Mouse (Mus musculus): ENCODE data around the gene Slc35b1. TPM values are rescaled to one million over a fixed set of nuclear protein-coding genes. Genes with fewer than 3 reads are reported as not detected.

Gene Slc35b1
- polyA plus RNA-seq, 1 experiment: 79.1 TPM

GRCm38 (mm10) chr11:95356039-95356438, 28.5 kb upstream of the Slc35b1 start:
- Histone ChIP-seq H3K79me3 (ENCODE audit: low read depth) (no peaks in the 10 kb centered on the region), H3K36me3 (ENCODE audit: control insufficient read depth, insufficient read depth) (no peaks in the 10 kb centered on the region), H3K4me3 (ENCODE audit: insufficient read depth, poor library complexity, severe bottlenecking) (no peak overlapping the region), H3K27me3 (ENCODE audit: control insufficient read depth, insufficient read depth, insufficient read length) (no peaks in the 10 kb centered on the region), H3K79me2 (ENCODE audit: control insufficient read depth, insufficient read depth) (no peaks in the 10 kb centered on the region), H3ac (ENCODE audit: control insufficient read depth, insufficient read length, low read depth) (no peak overlapping the region)
- TF ChIP-seq USF1 (IDR thresholded peaks at IDR 0.05; ENCODE audit: low read depth) (no peak), CEBPB (IDR thresholded peaks at IDR 0.05; ENCODE audit: low read depth) (no peak), MYOD1 (IDR thresholded peaks at IDR 0.05; ENCODE audit: control insufficient read depth, insufficient read length, low read depth) (no peak), MYOG (IDR thresholded peaks at IDR 0.05; ENCODE audit: control insufficient read depth, extremely low read depth, insufficient read length) (no peak), CTCF (IDR thresholded peaks at IDR 0.05; ENCODE audit: control insufficient read depth, insufficient read depth, insufficient read length) (no peak), MAX (IDR thresholded peaks at IDR 0.05) (no peak), FOSL1 (IDR thresholded peaks at IDR 0.05; ENCODE audit: insufficient read depth, low read length, poor library complexity, severe bottlenecking) (no peak)

DNA sequence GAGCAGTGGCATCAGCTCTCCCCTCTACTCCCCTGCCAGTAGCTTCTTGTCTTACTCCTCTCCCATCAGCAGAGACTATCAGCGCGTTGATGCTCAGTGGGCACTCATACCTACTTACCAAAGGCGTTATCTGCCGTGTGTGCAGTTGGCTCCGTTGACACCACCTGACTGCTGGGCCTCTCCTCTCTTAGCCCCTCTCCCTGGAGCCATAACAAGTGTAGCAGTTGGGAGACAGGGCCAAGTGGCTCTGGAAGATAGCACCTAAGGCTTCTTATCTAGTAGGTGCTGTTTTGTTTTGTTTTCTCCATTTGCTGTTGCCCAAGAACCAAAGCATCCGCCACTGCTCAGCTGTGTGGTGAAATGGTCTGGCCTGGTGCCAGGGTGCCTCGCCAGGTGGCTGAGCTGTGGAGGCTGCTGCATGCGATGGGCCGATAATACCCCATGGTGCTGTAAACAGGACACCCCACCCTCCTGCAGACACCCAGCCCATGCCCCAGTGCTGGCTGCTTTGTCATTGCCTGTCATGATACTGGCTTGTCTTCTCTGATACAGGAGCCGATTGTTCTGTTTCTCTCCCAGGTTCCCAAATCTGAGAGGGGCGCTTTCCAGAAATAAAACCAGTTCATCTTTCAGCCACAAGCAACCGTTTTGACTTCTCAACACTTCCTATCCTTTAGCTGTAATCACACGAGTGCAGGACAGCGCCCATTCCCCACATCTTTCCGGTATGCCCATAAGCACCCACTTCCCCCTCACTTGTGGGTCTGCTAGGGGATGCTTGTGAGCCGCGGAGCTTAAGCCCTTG, 27.8 kb upstream of the Slc35b1 start:
- TF ChIP-seq MAX (IDR thresholded peaks at IDR 0.05) (no peak), CTCF (IDR thresholded peaks at IDR 0.05; ENCODE audit: control insufficient read depth, insufficient read depth, insufficient read length) (no peak), USF1 (IDR thresholded peaks at IDR 0.05; ENCODE audit: low read depth) (no peak), CEBPB (IDR thresholded peaks at IDR 0.05; ENCODE audit: low read depth) (no peak), MYOD1 (IDR thresholded peaks at IDR 0.05; ENCODE audit: control insufficient read depth, insufficient read length, low read depth) (no peak)
- H3K4me3 ChIP-seq (ENCODE audit: insufficient read depth, poor library complexity, severe bottlenecking): no peak overlapping the region
- H3K79me3 ChIP-seq (ENCODE audit: low read depth): no peaks in the 10 kb centered on the region
- no peaks in the 10 kb centered on the region for H3K36me3 ChIP-seq (ENCODE audit: control insufficient read depth, insufficient read depth)
- H3K79me2 ChIP-seq (ENCODE audit: control insufficient read depth, insufficient read depth): no peaks in the 10 kb centered on the region
- H3K27me3 ChIP-seq (ENCODE audit: control insufficient read depth, insufficient read depth, insufficient read length): no peaks in the 10 kb centered on the region
- no peak overlapping the region for H3ac ChIP-seq (ENCODE audit: control insufficient read depth, insufficient read length, low read depth)

DNA sequence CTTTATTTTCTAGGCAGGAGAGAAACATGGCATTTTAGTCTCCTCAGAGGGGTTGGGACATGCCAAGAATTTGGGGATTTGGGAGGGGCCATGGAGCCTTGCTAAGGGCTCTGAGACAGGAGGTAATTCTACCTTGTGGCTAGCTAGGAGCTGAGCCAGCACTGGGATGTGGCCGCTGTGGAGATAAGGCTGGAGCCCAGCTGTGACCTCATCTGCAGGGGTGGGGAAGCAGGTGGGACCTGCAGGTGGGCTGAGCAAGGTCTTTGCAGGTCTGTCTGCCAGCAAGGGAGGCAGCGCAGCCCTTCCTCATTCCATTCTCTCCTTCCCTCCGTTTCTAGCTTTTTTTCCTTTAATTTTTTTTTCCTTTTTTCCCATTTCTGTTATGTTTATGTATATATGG, 26.2 kb upstream of the Slc35b1 start:
- TF ChIP-seq FOSL1 (IDR thresholded peaks at IDR 0.05; ENCODE audit: insufficient read depth, low read length, poor library complexity, severe bottlenecking) (no peak), MYOD1 (IDR thresholded peaks at IDR 0.05; ENCODE audit: control insufficient read depth, insufficient read length, low read depth) (no peak), CEBPB (IDR thresholded peaks at IDR 0.05; ENCODE audit: low read depth) (no peak), CTCF (IDR thresholded peaks at IDR 0.05; ENCODE audit: control insufficient read depth, insufficient read depth, insufficient read length) (no peak)
- Histone ChIP-seq H3K79me3 (ENCODE audit: low read depth) (no peaks in the 10 kb centered on the region), H3ac (ENCODE audit: control insufficient read depth, insufficient read length, low read depth) (no peak overlapping the region), H3K27me3 (ENCODE audit: control insufficient read depth, insufficient read depth, insufficient read length) (no peaks in the 10 kb centered on the region), H3K36me3 (ENCODE audit: control insufficient read depth, insufficient read depth) (no peaks in the 10 kb centered on the region), H3K79me2 (ENCODE audit: control insufficient read depth, insufficient read depth) (no peaks in the 10 kb centered on the region), H3K4me3 (ENCODE audit: insufficient read depth, poor library complexity, severe bottlenecking) (no peak overlapping the region)

DNA sequence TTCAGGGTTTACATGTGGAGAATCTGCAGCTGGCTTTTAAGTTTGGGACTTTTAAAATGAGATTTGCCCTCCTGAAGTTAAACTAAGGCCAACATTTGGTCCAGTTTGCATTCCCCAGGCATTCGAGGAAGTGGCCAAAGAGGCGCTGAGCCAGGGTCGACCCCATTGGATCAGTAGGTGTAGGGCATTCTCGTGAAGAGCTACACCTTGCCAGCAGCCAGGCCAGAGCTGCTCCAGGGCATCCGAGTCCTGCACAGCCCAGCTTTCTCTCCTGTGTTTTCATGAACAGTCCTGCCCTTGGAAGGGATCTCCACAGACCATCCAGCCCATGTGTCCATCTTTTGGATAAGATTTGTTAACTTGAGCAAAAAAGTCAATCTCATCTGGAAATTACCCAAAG, 20.1 kb upstream of the Slc35b1 start:
- no peak overlapping the region for H3ac ChIP-seq (ENCODE audit: control insufficient read depth, insufficient read length, low read depth)
- TF ChIP-seq USF1 (IDR thresholded peaks at IDR 0.05; ENCODE audit: low read depth) (no peak), CEBPB (IDR thresholded peaks at IDR 0.05; ENCODE audit: low read depth) (no peak), MYOG (IDR thresholded peaks at IDR 0.05; ENCODE audit: control insufficient read depth, extremely low read depth, insufficient read length) (no peak), CTCF (IDR thresholded peaks at IDR 0.05; ENCODE audit: control insufficient read depth, insufficient read depth, insufficient read length) (no peak), FOSL1 (IDR thresholded peaks at IDR 0.05; ENCODE audit: insufficient read depth, low read length, poor library complexity, severe bottlenecking) (no peak), MAX (IDR thresholded peaks at IDR 0.05) (no peak), MYOD1 (IDR thresholded peaks at IDR 0.05; ENCODE audit: control insufficient read depth, insufficient read length, low read depth) (no peak)
- H3K27me3 ChIP-seq (ENCODE audit: control insufficient read depth, insufficient read depth, insufficient read length): no peaks in the 10 kb centered on the region
- no peaks in the 10 kb centered on the region for H3K79me3 ChIP-seq (ENCODE audit: low read depth)
- H3K4me3 ChIP-seq (ENCODE audit: insufficient read depth, poor library complexity, severe bottlenecking): no peak overlapping the region
- no peaks in the 10 kb centered on the region for H3K79me2 ChIP-seq (ENCODE audit: control insufficient read depth, insufficient read depth)
- no peaks in the 10 kb centered on the region for H3K36me3 ChIP-seq (ENCODE audit: control insufficient read depth, insufficient read depth)

GRCm38 (mm10) chr11:95365596-95365995, 18.9 kb upstream of the Slc35b1 start:
- Histone ChIP-seq H3K27me3 (ENCODE audit: control insufficient read depth, insufficient read depth, insufficient read length) (no peaks in the 10 kb centered on the region), H3K36me3 (ENCODE audit: control insufficient read depth, insufficient read depth) (no peaks in the 10 kb centered on the region), H3K4me3 (ENCODE audit: insufficient read depth, poor library complexity, severe bottlenecking) (no peak overlapping the region), H3K79me2 (ENCODE audit: control insufficient read depth, insufficient read depth) (no peaks in the 10 kb centered on the region), H3K79me3 (ENCODE audit: low read depth) (no peaks in the 10 kb centered on the region), H3ac (ENCODE audit: control insufficient read depth, insufficient read length, low read depth) (no peak overlapping the region)
- TF ChIP-seq FOSL1 (IDR thresholded peaks at IDR 0.05; ENCODE audit: insufficient read depth, low read length, poor library complexity, severe bottlenecking) (no peak), CTCF (IDR thresholded peaks at IDR 0.05; ENCODE audit: control insufficient read depth, insufficient read depth, insufficient read length) (no peak), USF1 (IDR thresholded peaks at IDR 0.05; ENCODE audit: low read depth) (no peak), MYOG (IDR thresholded peaks at IDR 0.05; ENCODE audit: control insufficient read depth, extremely low read depth, insufficient read length) (no peak), MYOD1 (IDR thresholded peaks at IDR 0.05; ENCODE audit: control insufficient read depth, insufficient read length, low read depth) (no peak), CEBPB (IDR thresholded peaks at IDR 0.05; ENCODE audit: low read depth) (no peak), MAX (IDR thresholded peaks at IDR 0.05) (no peak)

All from C2C12 (cell line).